Mouse (Mus musculus) small intestine, adult 2 months (tissue): ENCODE data around the gene Primpol.

Source experiments
- CTCF ChIP-seq: fragments of 200-500 bp; IDR thresholded peaks from 2 replicates; pipeline ENCODE4 v1.5.1; 2012; ENCODE audit warnings: low read depth, mild to moderate bottlenecking, control low read depth, inconsistent platforms, low read length, moderate library complexity, mixed read lengths; ENCODE audit not compliant: insufficient replicate concordance, insufficient read length; ENCODE audit errors: extremely low read depth
- POLR2A ChIP-seq: fragments of 200-500 bp; IDR thresholded peaks from 2 replicates; pipeline ENCODE4 v1.6.1; 2012; ENCODE audit warnings: low read depth, mild to moderate bottlenecking, control low read depth, inconsistent platforms, low read length, moderate library complexity

- TF ChIP-seq POLR2A (no peak), CTCF (no peak)
Measured at GRCm38 (mm10) chr8:46596530-46596929, 20.5 kb downstream of the Primpol start.
